Mouse (Mus musculus): ENCODE measurements around the gene Nrd1. TPM values are rescaled to one million over a fixed set of nuclear protein-coding genes. Genes with fewer than 3 reads are reported as not detected.

The Nrd1 gene
- polyA plus RNA-seq, 1 experiment from 2014 or later = 54.3 TPM

- DNase-seq (ENCODE audit: low spot score) (no peak), ATAC-seq (ENCODE audit: low read depth) (no peak)
- H3K9ac ChIP-seq (ENCODE audit: low read depth, low read length) = no peak overlapping the region
These were observed 106.1 kb downstream of the Nrd1 start for GRCm38 (mm10) chr4:109106594-109106993.

GRCm38 (mm10) chr4:109109012-109109411 is 108.6 kb downstream of the Nrd1 start:
- H3K4me3 ChIP-seq (ENCODE audit: low read depth, low read length) = no peak overlapping the region
- H3K4me1 ChIP-seq (ENCODE audit: control insufficient read depth, insufficient read depth, low read length) = no peaks in the 10 kb centered on the region
- no peaks in the 10 kb centered on the region for H3K9me3 ChIP-seq (ENCODE audit: control insufficient read depth, low read length)
- H3K27ac ChIP-seq (replicated peaks; ENCODE audit: low read depth, low read length) = no peak overlapping the region
- H3K36me3 ChIP-seq (ENCODE audit: control insufficient read depth, insufficient read depth, low read length) = no peaks in the 10 kb centered on the region
- DNase-seq (ENCODE audit: low spot score) = no peak
- no peak overlapping the region for H3K9ac ChIP-seq (ENCODE audit: low read depth, low read length)
- WGBS = 76% methylated on average over 6 of the region's 6 CpGs
- H3K4me2 ChIP-seq (ENCODE audit: low read depth, low read length) = no peak overlapping the region
- H3K27me3 ChIP-seq (replicated peaks; ENCODE audit: control insufficient read depth, insufficient read depth, low read length) = no peaks in the 10 kb centered on the region
- ATAC-seq (ENCODE audit: low read depth) = no peak

More at GRCm38 (mm10) chr4:109106594-109106993, 106.1 kb downstream of the Nrd1 start:
- Histone ChIP-seq H3K27ac (replicated peaks; ENCODE audit: low read depth, low read length) (no peak overlapping the region), H3K27me3 (replicated peaks; ENCODE audit: control insufficient read depth, insufficient read depth, low read length) (no peaks in the 10 kb centered on the region), H3K4me3 (ENCODE audit: low read depth, low read length) (no peak overlapping the region), H3K4me2 (ENCODE audit: low read depth, low read length) (no peak overlapping the region), H3K9me3 (ENCODE audit: control insufficient read depth, low read length) (no peaks in the 10 kb centered on the region), H3K36me3 (ENCODE audit: control insufficient read depth, insufficient read depth, low read length) (no peaks in the 10 kb centered on the region; the same call in 1 of the 2 replicates), H3K4me1 (ENCODE audit: control insufficient read depth, insufficient read depth, low read length) (peaks cover 6% of the 10 kb centered on the region; the same call in 1 of the 2 replicates)

- no peak overlapping the region for H3K4me3 ChIP-seq (ENCODE audit: low read depth, low read length)
- no peaks in the 10 kb centered on the region for H3K4me1 ChIP-seq (ENCODE audit: control insufficient read depth, insufficient read depth, low read length)
- no peaks in the 10 kb centered on the region for H3K36me3 ChIP-seq (ENCODE audit: control insufficient read depth, insufficient read depth, low read length)
- H3K27ac ChIP-seq (replicated peaks; ENCODE audit: low read depth, low read length) = no peak overlapping the region
- H3K27me3 ChIP-seq (replicated peaks; ENCODE audit: control insufficient read depth, insufficient read depth, low read length) = no peaks in the 10 kb centered on the region
- no peaks in the 10 kb centered on the region for H3K9me3 ChIP-seq (ENCODE audit: control insufficient read depth, low read length)
- H3K4me2 ChIP-seq (ENCODE audit: low read depth, low read length) = no peak overlapping the region
- 88% methylated on average over 10 of the region's 10 CpGs for WGBS
- no peak overlapping the region for H3K9ac ChIP-seq (ENCODE audit: low read depth, low read length)
- no peak for ATAC-seq (ENCODE audit: low read depth)
- no peak for DNase-seq (ENCODE audit: low spot score)
These were observed 109.2 kb downstream of the Nrd1 start for GRCm38 (mm10) chr4:109109686-109110085.

GRCm38 (mm10) chr4:109110978-109111377 is 110.5 kb downstream of the Nrd1 start:
- H3K4me1 ChIP-seq (ENCODE audit: control insufficient read depth, insufficient read depth, low read length) = peaks cover 10% of the 10 kb centered on the region
- H3K36me3 ChIP-seq (ENCODE audit: control insufficient read depth, insufficient read depth, low read length) = no peaks in the 10 kb centered on the region
- no peak overlapping the region for H3K4me3 ChIP-seq (ENCODE audit: low read depth, low read length)
- no peak for ATAC-seq (ENCODE audit: low read depth)
- no peaks in the 10 kb centered on the region for H3K27me3 ChIP-seq (replicated peaks; ENCODE audit: control insufficient read depth, insufficient read depth, low read length)
- H3K9me3 ChIP-seq (ENCODE audit: control insufficient read depth, low read length) = no peaks in the 10 kb centered on the region
- no peak for DNase-seq (ENCODE audit: low spot score)
- H3K9ac ChIP-seq (ENCODE audit: low read depth, low read length) = no peak overlapping the region
- no peak overlapping the region for H3K4me2 ChIP-seq (ENCODE audit: low read depth, low read length)
- H3K27ac ChIP-seq (replicated peaks; ENCODE audit: low read depth, low read length) = no peak overlapping the region
- WGBS = 92% methylated on average over 2 of the region's 2 CpGs

MicroRNA genes within 50 kb of the gene (microRNA counts, 519-probe panel; counts per million panel counts)
- microRNA mmu-miR-761 = 2,344 counts per million, percentile 41 among the panel's probes with 10 or more counts

Small RNA genes lying within 50 kb of the gene (microRNA-seq; reads per million reads assigned to microRNA genes)
- gene Mir761 (ENCODE audit: borderline number of aligned reads) = not detected

Other genes with a start within 250 kb of the Nrd1 start
- 4.6 and 4.7 TPM in 2 replicates for gene Zfyve9, start 219.9 kb upstream of the Nrd1 start, polyA plus RNA-seq (2014; fragmentation: Nextera tagmentation; extraction: Ambion mirVana)
- gene Btf3l4, start 167.0 kb upstream of the Nrd1 start, polyA plus RNA-seq (2014; fragmentation: Nextera tagmentation; extraction: Ambion mirVana) = 141 and 158 TPM in 2 replicates
- 103 and 107 TPM in 2 replicates for gene Txndc12, start 166.1 kb upstream of the Nrd1 start, polyA plus RNA-seq (2014; fragmentation: Nextera tagmentation; extraction: Ambion mirVana)
- gene Kti12, start 152.9 kb upstream of the Nrd1 start, polyA plus RNA-seq (2014; fragmentation: Nextera tagmentation; extraction: Ambion mirVana) = 42.0 and 48.5 TPM in 2 replicates
- 0.54 and 1.1 TPM in 2 replicates for gene A730015C16Rik, start 152.0 kb upstream of the Nrd1 start, polyA plus RNA-seq (2014; fragmentation: Nextera tagmentation; extraction: Ambion mirVana)
- 17.8 and 21.1 TPM in 2 replicates for gene Rab3b, start 121.6 kb upstream of the Nrd1 start, polyA plus RNA-seq (2014; fragmentation: Nextera tagmentation; extraction: Ambion mirVana)
- gene Osbpl9, start 201.6 kb downstream of the Nrd1 start, polyA plus RNA-seq (2014; fragmentation: Nextera tagmentation; extraction: Ambion mirVana) = 54.7 and 65.2 TPM in 2 replicates
- gene Calr4, start 233.8 kb downstream of the Nrd1 start, polyA plus RNA-seq (2014; fragmentation: Nextera tagmentation; extraction: Ambion mirVana) = 0.24 and 0.37 TPM in 2 replicates

All from embryonic facial prominence, embryonic 14.5 days (tissue).